Mouse (Mus musculus) olfactory bulb, adult 2 months (tissue): ENCODE measurements around the gene Ppp1r12b. TPM values are rescaled to one million over a fixed set of nuclear protein-coding genes. Genes with fewer than 3 reads are reported as not detected.

Source experiments
- H3K27ac ChIP-seq: fragments of 200-500 bp; 2 replicates; pipeline ENCODE4 v1.5.1; 2012; ENCODE audit warnings: low read depth, low read length; ENCODE audit not compliant: insufficient read depth
- H3K4me1 ChIP-seq: fragments of 200-500 bp; 2 replicates; pipeline ENCODE4 v1.6.1; 2012; ENCODE audit warnings: low read length; ENCODE audit not compliant: control insufficient read depth, insufficient read depth
- H3K4me3 ChIP-seq: fragments of 200-500 bp; 2 replicates; pipeline ENCODE4 v1.5.1; 2012; ENCODE audit warnings: mild to moderate bottlenecking, low read depth, low read length, moderate library complexity; ENCODE audit not compliant: insufficient read depth
- CTCF ChIP-seq: fragments of 200-500 bp; IDR thresholded peaks from 2 replicates; pipeline ENCODE4 v1.5.1; 2012; ENCODE audit warnings: low read depth, mild to moderate bottlenecking, low read length, moderate library complexity; ENCODE audit not compliant: insufficient read depth
- POLR2A ChIP-seq: fragments of 200-500 bp; IDR thresholded peaks from 2 replicates; pipeline ENCODE4 v1.6.1; 2012; ENCODE audit warnings: mild to moderate bottlenecking, low read depth, low read length, moderate library complexity; ENCODE audit not compliant: insufficient read depth
- WGBS: fragments of 180-500 bp; shearing (Covaris S2); methylation state at CpG from one replicate; pipeline ENCODE4 v1.1.7; 2018; 5-methylcytosine and 5-hydroxymethylcytosine counted together
- polyA plus RNA-seq: library from polyadenylated mRNA; stranded (reverse); fragments of >200 nt; gene quantifications from 2 replicates; pipeline ENCODE4 v1.2.4, GENCODE M21; 2012; ENCODE audit warnings: low replicate concordance; ENCODE audit not compliant: missing spikeins, insufficient read depth, insufficient read length

The Ppp1r12b gene
- polyA plus RNA-seq, 1 experiment: 34.2 TPM

GRCm38 (mm10) chr1:134711061-134711460 is 244.7 kb downstream of the Ppp1r12b start:
- Histone ChIP-seq H3K4me3 (no peak overlapping the region), H3K27ac (no peak overlapping the region), H3K4me1 (peaks cover 20% of the 10 kb centered on the region)
- no peak for TF ChIP-seq CTCF
- TF ChIP-seq POLR2A: no peak
- 87% methylated on average over 7 of the region's 7 CpGs for WGBS

GRCm38 (mm10) chr1:134709411-134710306 is 246.1 kb downstream of the Ppp1r12b start:
- peak overlapping the region; percentile 54 for H3K4me3 ChIP-seq
- H3K27ac ChIP-seq: no peak overlapping the region
- TF ChIP-seq CTCF (0 out of 2 replicates have a peak, but pooled peaks have one; percentile 17), POLR2A (no peak)
- 21% methylated on average over 26 of the region's 26 CpGs for WGBS
- peaks cover 20% of the 10 kb centered on the region for H3K4me1 ChIP-seq

GRCm38 (mm10) chr1:134708801-134709385 is 246.8 kb downstream of the Ppp1r12b start:
- peaks cover 20% of the 10 kb centered on the region for H3K4me1 ChIP-seq
- peak overlapping the region; percentile 54 for H3K4me3 ChIP-seq
- under 1% methylated on average over 45 of the region's 46 CpGs for WGBS
- H3K27ac ChIP-seq: no peak overlapping the region
- TF ChIP-seq CTCF: no peak
- TF ChIP-seq POLR2A: no peak

- peaks cover 20% of the 10 kb centered on the region for H3K4me1 ChIP-seq
- TF ChIP-seq CTCF: no peak
- no peak for TF ChIP-seq POLR2A
- peak overlapping the region; percentile 54 for H3K4me3 ChIP-seq
- no peak overlapping the region for H3K27ac ChIP-seq
- WGBS: 31% methylated on average over 8 of the region's 8 CpGs
These were observed 247.5 kb downstream of the Ppp1r12b start for GRCm38 (mm10) chr1:134708274-134708673.

- WGBS: 90% methylated on average over 3 of the region's 3 CpGs
- peaks cover 20% of the 10 kb centered on the region for H3K4me1 ChIP-seq
- H3K4me3 ChIP-seq: no peak overlapping the region
- TF ChIP-seq POLR2A: no peak
- TF ChIP-seq CTCF: no peak
- H3K27ac ChIP-seq: no peak overlapping the region
These were observed 248.2 kb downstream of the Ppp1r12b start for GRCm38 (mm10) chr1:134707516-134707915.

GRCm38 (mm10) chr1:134706549-134706948 is 249.2 kb downstream of the Ppp1r12b start:
- TF ChIP-seq CTCF: no peak
- TF ChIP-seq POLR2A: no peak
- Histone ChIP-seq H3K4me3 (no peak overlapping the region), H3K4me1 (peaks cover 20% of the 10 kb centered on the region), H3K27ac (no peak overlapping the region)
- 79% methylated on average over 2 of the region's 2 CpGs for WGBS

Other genes starting within 250 kb of the Ppp1r12b start
- gene Ube2t, start 6.6 kb upstream of the Ppp1r12b start, polyA plus RNA-seq: not detected in 2 replicates
- gene Lgr6, start 149.3 kb upstream of the Ppp1r12b start, polyA plus RNA-seq: 68.5 TPM in 1 of 2 replicates, not detected in the other
- not detected in 2 replicates for gene Ptpn7, start 176.8 kb upstream of the Ppp1r12b start, polyA plus RNA-seq
- gene Arl8a, start 190.9 kb upstream of the Ppp1r12b start, polyA plus RNA-seq: 415 TPM in 1 of 2 replicates, not detected in the other
- not detected in 2 replicates for gene Gpr37l1, start 211.7 kb upstream of the Ppp1r12b start, polyA plus RNA-seq